Mouse (Mus musculus): ENCODE measurements around the gene Fam221a.
A peak's percentile ranks its signal among the peaks of the same experiment; 100 is the strongest.

Fam221a gene

DNA sequence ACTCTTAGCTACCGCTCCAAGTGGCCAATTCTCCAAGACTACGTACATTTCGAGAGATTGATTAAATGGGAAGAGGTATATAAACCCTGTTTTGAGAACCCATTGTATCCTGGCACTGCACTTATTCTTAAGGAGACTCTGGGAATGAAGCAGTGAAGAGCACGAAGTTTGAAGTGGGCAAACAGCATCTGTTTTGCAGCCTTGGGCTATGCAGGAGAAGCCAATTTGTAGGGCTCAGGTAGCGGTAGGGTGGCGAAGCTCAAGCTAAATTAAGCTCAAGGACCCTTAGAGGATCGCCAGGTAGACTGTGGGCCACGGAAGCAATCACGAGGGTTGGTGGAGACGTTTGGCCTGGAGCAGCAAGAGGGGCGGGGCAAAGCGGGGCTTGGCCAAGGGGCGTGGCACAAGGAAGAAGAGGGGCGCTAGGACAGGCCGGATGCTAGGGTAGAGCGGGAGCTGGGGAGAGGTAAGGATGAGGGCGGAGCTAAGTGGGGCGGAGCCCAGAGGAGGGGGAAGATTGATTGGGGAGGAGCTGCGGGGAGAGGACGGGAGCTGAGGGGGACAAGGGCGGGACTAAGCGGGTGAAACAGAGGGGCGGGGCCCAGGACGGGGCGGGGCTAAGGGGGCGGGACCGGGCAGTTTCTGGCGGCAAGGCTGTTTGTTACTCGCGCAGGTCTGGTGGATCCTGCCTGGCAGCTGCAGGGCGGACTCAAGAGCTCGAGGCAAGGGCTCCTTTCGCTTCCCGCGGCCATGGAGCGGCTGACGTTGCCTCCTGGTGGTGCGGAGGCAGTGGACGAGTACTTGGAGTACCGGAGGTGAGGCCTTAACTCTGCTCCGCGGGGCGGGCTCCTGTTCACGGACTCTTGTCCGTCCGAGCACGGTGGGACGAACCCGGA lies at the start of gene Fam221a:
Gene Fam221a (plus strand): TSS at position 581 of the 896 bp plus-strand sequence.
- DNase-seq (ENCODE audit: low spot score in 2 of 2): peak; percentile 48 to 57

DNA sequence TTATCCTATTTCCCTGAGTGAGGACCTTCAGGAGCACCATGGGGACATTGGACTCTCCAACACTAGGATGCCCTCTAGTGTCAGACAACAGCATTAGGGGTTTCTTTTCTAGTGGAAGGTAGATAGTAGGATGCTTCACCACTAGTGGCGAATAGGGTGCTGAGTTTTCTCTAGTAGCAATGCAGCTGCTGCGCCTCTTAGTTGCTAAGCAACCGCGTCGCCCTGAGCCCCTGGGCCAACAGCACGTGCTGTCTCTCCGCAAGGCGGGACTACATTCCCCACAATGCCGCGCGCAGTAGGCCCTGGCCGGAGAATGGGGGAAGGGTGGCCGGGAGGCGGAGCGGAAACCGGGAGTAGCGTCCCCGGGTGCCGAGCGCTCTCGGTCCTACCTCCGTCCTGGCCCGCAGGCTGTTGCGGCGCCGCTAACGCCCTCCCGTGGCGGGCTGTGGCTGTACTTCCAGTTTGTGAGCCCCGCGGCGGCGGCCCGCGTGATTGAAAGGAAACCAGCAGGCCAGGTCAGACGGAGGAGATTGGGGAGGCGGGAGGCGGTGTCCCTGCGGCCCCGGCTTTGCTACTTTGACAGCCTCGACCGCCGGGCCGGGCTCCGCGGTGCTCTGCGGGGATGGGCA lies 48.5 kb upstream of the Fam221a start, which contains the start of gene Ccdc126:
Gene Ccdc126 (plus strand): TSS at position 309 of the 629 bp plus-strand sequence.
- DNase-seq (ENCODE audit: low spot score in 2 of 2): peak; percentile 98

DNA sequence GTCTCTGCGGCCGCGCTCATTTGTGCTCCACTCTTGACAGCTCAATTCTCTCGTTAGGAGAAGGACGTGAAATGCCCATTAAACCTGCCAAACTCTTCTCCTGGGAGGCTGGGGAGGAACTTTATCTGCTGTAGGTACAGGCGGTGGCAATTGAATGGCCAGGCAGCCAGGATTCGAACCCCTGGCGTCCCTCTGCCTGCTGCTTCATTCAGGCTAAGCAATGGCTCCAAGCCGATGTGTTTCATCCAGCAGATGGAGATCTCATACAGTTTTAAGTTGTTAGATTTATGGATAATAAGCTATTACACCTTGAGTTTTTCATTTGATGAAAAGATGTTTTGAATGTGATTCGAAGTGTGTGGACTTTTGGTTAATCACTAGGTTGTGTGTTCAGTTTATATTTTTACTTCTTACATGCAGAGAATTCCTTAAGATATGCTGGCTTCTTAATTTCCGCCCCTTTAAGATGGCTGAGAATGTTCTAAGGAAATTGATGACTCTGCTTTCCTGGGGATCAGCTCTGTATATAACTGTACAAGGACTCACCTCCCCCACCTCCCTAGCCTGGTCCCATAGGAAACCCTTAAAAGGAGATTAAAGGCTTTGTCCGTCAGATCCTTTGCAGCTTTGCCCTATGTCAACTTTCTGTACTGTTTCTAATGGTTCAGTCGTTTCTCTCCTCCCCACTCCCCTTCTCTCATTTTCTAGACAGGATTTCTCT lies 47.8 kb upstream of the Fam221a start:
- no peak for DNase-seq (ENCODE audit: low spot score in 2 of 2)

DNA sequence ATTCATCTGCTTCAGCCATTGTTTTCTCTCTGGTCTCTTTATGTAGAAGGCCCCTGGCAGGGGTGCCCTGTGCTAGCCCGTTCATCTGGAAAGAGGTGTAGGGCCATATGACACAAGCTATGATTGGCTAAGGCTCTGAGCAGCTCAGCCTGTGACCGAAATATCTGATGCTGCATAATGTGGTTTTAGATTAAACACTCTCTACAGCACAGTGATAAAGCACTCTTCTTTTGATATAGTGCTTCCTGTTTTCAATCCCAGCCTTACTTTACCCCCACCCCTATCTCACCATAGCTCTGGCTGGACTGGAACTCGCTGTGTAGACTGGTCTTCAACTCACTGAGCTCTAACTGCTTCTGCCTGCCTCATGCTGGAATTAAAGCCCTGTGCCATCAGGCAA lies 46.2 kb upstream of the Fam221a start:
- DNase-seq (ENCODE audit: low spot score in 2 of 2): no peak

DNA sequence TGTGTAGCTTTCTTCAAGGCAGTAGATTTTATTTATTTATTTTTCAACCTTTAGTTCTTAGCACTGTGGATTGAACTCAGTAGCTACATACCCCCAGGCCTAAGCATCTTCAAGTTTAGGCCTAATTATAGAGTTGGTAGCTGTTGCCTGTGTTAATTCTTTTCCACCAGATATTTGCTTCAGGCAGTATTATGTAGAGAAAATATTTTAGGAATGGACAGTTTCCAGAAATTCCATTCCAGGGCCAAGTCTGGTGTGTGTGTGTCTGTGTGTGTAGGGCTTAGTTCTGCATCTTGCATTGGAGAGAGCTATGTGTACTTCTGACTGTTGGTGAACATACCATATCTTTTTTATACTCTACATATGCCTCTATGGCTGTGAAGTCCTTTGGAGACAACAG lies 45.5 kb upstream of the Fam221a start:
- DNase-seq (ENCODE audit: low spot score in 2 of 2): peak in 1 of 2 experiments; percentile 21

DNA sequence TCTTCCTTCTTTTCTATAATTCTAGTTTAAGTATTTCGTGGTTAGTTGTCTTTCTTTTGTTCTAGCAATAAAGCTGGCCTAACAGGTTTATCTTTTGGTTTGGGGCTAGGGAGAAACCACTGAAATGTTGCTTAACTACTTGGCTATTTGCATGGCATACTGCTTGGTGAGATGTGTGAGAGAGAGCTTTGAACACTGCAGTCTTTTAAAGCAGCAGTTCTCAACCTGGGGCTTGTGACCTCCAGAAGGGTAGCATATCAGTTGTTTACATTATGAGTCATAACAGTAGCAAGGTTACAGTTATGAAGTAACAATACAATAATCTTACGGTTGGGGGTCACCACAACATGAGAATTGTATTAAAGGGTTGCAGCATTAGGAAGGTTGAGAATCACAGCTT lies 44.6 kb upstream of the Fam221a start:
- no peak for DNase-seq (ENCODE audit: low spot score in 2 of 2)

DNA sequence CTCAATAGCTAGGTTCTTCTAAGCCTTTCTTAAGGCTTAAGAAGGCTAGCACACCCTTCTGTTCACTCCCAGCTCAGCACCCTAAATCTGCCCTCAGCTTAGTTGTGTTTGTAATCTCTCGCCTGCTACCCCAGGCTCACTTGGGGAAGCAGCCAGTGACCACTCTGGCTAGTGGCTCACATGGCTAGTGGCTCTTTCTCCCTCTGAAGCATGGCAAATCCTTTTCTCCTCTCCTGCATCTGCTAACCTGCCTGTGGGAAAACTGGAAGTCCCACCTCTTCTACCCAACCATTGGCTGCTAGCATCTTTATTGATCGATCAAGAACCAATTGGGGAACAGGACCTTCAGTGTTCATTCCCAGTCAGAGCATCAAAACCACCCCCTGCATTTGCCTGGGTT lies 43.0 kb upstream of the Fam221a start:
- no peak for DNase-seq (ENCODE audit: low spot score in 2 of 2)

DNA sequence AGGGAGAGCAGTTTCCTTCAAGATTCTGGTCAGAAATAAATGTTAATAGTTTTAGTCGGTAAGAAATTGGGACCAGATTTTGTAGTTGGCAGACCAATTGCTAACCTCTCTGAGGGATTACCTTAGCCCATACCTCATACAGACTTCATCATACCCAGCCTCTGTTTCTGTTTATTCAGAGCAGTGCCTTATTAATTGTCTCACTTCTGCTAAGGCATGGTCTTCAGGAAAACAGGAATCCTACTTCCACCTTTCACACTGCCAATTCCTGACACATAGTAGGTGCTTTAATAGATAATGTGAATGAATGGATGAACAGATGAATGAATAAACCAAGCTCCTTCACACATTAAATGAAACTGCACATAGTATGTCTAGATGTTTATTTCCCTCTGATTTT lies 42.2 kb upstream of the Fam221a start:
- no peak for DNase-seq (ENCODE audit: low spot score in 2 of 2)

DNA sequence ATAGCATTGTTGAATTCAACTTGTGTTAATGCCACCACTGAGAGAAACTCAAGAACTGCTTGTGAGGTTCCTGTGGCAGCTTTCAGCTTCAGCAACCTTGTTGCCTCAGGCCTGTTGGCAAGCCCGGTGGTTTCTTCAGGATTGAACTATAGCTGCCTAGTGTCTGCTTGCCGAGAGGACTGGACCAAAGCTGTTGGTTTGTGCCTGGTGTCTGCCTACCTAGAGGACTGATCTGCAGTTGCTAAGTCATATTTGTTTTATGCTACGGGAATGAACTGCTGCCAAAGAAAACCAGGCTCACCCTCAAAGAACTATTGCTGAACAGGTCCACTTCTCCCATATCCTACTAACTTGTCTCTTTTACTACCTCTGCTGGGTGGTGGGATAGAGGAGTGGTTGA lies 40.7 kb upstream of the Fam221a start:
- DNase-seq (ENCODE audit: low spot score in 2 of 2): no peak

DNA sequence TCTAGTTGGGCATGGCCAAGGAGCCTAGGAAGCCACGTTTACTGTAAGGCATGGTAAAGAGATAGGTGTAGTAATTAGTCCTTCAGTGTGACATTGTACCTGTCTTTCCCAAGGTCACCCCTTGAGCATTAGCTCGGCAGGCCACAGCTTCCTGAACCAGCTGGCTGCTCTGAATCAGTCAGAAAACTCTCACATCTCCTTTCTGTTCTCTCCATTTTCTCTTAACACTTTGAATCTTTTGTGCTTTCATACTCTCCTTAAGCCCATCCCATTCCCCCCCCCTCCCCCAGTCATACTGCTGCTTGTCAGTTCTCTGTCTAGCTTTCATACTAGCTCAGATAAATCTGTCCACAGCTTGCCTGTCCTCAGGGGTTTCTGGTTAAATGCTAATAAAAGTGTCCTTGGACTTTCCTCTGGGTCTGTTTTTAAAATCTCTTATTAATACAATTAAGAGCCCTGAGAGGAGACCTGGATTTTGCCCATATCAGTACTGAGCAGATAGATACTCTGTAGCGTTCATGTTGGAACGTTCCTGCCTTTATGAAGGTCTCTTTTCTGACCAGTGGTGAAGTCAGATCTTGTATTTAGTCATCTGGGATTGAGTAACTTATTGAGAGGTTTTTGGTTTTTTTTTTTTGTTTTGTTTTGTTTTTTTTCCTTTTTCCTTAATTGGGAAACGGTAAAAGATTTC lies 36.0 kb upstream of the Fam221a start:
- no peak for DNase-seq (ENCODE audit: low spot score in 2 of 2)

DNA sequence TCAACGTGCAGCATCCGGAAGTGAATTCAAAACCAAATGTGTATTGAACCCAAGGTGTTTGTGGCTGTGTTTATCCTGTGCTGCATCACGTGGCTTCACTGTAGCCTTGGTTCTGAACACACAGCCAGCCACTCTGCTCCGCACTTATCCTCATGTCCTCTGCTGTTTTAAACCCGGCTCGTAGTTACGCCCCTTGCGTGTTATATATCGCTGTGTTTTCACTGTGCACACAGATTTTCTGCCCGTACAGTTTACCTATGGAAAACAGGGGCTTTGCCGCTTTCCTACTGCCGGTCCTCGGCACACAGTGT lies 35.5 kb upstream of the Fam221a start:
- no peak for DNase-seq (ENCODE audit: low spot score in 2 of 2)

DNA sequence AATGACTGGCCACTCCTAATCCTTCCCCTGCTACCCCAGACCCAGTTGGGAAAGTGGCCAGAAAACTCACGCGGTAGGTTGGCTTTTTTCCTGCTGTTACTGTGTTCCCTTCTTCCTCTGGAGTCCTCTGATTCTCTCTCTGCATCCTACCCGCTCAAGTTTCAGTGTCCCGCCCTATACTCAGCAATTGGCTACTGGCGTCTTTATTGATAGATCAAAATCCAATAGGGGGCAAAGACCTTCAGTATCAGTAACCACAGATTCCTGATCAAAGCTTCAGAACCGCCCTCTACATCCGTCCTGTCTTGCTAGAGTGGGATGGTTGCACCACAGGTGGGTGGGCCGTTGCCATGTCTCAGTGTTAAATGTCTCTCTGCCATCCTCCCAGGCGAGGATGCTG lies 29.0 kb upstream of the Fam221a start:
- DNase-seq (ENCODE audit: low spot score in 2 of 2): no peak

DNA sequence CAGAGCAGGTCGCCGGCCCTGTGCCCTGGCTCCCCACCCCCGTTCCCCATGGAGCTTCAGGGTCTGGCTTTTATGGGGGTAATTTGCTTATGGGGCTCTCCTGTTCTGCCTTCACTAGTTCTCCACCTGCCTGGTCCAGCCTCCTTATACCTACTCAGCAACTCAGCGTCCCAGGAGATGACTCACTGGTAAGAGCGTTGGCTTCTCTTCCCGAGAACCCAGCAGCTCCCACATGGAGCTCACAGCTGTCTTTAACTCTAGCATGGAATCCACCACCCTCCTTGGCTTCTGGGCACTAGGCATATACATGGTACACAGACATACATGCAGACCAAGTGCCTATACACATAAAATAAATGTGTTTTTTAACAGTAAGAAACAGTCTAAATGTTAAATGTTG lies 28.4 kb upstream of the Fam221a start:
- DNase-seq (ENCODE audit: low spot score in 2 of 2): peak; percentile 18 to 33

DNA sequence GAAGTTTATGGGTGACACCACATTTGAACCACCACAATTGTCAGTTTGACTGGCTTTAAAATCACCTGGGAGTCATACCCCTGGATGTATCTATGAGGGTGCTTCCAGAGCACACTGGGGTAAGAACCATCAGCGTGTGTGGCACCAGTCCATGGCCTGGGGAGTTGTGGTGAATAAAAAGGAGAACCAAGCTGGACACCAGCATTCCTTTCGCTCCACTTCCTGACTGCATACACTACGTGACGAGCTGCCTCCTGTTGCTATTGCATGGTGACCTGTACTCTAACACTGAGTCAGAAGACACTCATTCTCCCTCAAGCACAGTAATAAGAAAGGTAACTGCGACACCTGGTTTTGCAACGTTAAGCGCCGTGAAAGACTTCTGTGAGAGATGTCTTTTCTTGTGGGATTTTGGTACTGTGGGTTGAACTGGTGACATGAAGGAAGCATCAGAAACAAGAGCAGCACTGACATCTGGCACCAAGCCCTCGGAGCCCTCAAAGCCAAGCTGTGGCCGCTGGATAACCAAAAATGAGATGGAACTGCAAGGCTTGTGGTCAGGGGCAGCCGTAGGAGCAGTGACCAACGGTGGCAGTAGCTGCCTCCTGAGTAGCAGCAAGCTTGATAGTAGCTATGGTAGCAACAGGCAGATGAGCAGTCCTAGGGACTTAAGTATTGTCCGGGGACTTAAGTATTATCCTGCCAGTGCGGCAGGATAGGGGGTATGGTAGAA lies 23.6 kb upstream of the Fam221a start:
- DNase-seq (ENCODE audit: low spot score in 2 of 2): no peak

DNA sequence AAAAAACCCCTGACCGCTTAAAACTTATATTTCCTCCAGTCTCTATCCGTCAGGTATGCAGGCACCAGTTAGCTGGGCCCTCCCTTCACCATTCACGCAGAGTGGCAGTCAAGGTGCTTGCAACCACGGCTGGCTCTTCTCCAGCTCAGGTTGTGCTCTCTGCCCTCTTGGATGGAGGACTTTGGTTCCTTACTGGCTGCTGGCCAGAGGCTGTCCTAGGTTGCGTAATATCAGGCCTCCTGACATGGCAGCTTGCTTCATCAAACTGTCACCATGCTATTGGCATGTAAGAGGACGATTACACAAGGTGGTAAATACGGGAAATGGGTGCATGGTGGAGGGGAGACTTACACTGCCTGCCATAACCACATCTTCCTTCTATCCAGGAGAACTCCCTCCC lies 17.7 kb upstream of the Fam221a start:
- DNase-seq (ENCODE audit: low spot score in 2 of 2): no peak

DNA sequence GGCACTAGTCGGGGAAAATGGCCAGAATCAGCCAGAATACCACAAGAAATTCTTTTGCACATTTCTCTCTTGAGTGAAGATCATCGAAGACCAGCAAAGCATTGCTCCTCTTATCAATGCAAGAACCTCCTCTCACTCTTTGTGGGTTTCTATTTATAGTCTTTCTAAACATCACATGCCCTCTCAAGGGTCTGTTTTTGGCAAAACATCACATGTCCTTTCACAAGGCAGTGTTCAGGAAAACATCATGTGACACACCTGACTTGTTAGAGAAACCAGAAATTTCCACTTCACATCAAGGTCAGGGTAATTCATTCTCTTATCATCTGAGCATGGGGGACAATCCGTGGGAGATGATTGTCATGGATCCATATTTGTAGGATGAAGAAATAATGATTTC lies 12.9 kb upstream of the Fam221a start:
- no peak for DNase-seq (ENCODE audit: low spot score in 2 of 2)

DNA sequence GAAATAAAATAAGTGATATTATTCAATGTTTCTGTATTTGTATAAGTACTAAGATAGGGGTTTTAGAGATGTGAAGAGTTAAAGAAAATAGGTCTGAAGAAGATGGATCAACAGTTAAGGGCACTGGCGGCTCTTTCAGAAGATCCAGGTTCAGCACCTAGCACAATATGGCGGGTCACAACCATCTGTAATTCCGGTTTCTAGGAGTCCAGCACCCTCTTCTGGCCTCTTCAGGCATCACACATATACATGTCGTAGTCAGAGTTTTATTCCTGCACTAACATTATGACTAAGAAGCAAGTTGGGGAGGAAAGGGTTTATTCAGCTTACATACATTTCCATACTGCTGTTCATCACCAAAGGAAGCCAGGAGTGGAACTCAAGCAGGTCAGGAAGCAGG lies 12.4 kb upstream of the Fam221a start:
- DNase-seq (ENCODE audit: low spot score in 2 of 2): no peak

DNA sequence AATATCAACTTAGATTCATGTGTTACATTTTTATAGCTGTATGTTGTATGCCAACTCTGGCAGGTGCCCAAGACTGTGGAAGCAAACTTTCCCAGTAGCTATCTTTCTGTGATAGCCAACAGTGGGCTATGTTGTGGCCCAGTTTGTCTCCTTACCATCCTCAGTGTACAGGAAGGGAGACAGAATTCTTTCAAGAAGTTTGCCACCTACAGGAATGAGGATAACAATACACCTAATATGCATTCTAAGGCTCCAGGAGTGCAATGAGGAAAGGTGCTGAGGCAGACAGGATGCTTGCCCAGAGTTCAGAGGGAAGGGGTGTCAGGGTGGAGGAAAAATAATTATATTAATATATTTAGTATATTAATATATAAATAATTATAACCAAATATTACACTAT lies 7.1 kb upstream of the Fam221a start:
- no peak for DNase-seq (ENCODE audit: low spot score in 2 of 2)

DNA sequence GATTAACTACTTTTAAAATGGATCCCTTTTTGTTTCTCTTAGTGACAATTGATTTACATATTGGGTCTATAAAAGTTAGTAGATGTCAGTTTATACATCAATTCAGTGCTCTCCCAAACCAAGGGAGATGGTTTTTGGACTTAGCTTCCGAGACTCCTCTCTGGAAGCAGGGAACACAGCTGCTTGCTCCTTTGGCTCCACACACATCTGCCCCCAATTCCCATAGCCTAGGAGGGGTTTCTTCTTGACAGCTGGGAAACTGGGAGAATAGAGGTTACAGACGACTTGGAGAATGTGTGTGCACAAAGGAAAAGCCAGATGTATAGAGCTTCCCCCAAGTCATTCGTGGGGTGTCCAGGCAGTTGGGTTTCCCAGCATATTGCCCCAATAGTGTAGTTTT lies 673 bp downstream of the Fam221a start:
- no peak for DNase-seq (ENCODE audit: low spot score in 2 of 2)

DNA sequence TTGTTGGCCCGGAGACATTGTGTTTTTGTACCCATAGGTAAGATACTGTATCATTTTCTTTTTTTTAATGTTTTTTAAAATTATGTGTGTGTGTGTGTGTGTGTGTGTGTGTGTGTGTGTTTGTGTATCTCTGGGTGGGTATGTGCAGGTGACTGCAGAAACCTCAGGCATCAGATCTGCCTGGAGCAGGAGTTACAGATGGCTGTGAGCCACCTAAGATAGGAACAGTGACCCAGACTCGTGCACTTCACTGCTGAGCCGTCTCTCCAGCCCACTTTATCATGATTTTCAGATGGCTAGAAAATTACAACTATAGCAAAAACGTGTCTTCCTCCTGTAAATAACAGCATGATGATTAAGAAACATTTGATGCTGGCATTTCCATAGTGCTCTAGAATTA lies 5.2 kb downstream of the Fam221a start:
- no peak for DNase-seq (ENCODE audit: low spot score in 2 of 2)

DNA sequence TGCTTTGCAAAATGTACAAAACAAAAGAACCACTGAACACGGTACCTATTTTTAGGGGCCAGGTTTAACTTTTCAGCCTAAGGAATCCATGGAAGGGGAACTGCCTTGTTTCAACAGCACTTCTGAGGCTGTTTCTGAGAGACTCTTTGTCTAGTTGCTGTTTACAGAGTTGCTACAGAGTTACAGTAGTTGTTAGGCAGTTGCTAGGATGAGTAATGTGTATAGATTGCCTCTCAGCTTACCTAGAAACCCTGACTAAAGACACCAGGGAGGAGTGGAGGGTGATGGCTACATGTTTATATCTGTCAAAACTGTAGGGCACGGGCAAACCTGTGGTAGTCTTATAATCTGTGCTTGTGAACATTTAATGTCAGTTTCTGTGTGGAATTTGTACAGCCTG lies 6.4 kb downstream of the Fam221a start:
- no peak for DNase-seq (ENCODE audit: low spot score in 2 of 2)

DNA sequence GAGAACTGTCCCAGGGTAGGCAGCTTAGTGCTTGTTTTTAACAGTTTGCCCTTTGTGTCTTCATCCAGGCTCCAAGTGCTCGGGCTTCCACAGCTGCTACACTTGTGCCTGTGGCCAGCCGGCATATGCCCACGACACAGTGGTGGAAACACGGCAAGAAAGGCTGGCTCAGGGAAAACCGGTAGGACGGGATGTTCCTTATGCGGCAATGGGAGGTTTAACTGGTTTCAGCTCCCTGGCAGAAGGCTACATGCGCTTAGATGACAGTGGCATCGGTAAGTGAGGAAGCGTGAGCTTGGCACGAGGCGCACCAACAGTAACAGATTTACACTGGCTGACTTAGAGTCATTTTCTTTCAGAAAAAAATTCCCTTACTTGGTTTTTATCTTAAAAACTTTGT lies 10.8 kb downstream of the Fam221a start:
- DNase-seq (ENCODE audit: low spot score in 2 of 2): no peak

Measured in right cerebral cortex, adult 2 months (tissue).